Mouse (Mus musculus): ENCODE measurements around the gene Tln2.

The Tln2 gene

DNA sequence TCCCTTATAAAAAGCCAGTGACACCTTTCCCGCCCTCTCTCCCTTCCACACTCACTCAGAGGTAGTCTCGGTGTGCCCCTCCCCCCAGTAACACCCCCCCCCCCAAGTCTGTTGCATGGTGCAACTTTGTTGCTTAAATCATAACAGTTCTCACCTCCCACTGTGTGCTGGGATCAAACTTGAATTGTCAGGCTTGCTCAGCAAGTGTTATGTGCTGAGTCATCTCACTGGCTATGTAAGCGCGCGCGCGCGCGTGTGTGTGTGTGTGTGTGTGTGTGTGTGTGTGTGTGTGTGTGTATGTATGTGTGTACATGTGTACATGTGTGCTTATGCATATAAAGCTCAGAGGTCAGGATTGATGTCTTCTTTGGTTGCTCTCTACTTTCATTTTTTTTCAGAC, 350.1 kb downstream of the Tln2 start:
- DNase-seq (ENCODE audit: extremely low spot score), result no peak

DNA sequence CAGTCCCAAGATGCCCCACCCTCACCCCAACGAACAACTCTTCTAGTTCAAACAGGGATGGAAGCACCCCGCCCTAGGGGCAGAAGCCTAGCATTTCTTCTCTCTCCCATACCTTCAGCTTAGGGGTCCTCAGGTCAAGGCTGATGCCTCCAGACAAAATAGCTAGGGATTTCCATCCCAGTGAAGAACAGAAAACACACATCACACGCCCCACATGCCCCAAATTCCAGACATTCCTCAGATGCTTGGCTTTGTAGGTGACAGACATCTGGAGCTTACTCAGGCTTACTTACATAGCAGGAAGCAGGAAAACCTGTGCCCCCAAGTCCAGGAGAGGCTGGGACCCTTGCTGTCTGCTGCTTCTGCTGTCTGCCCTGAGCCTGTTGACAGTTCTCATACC, 351.1 kb downstream of the Tln2 start:
- DNase-seq (ENCODE audit: extremely low spot score), result peak; percentile 47

DNA sequence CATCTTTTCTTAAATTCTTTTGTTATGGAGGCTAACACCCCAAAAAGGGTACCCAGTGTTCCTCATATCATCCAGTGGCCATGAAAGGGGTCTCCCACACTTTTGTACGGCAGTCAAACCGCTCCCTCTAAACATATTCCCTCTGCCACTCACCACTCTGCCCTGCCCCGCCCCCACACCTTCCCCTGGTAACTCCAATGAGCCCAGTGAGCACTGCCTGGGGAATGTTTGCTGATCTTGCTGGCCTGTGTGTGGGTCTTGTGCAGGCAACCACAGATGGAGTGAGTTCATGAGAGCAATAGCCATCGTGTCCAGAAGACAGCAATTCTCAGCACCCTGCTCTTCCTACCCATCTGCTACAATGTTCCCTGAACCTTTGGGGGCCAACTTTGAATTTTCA, 354.3 kb downstream of the Tln2 start:
- DNase-seq (ENCODE audit: extremely low spot score), result no peak

DNA sequence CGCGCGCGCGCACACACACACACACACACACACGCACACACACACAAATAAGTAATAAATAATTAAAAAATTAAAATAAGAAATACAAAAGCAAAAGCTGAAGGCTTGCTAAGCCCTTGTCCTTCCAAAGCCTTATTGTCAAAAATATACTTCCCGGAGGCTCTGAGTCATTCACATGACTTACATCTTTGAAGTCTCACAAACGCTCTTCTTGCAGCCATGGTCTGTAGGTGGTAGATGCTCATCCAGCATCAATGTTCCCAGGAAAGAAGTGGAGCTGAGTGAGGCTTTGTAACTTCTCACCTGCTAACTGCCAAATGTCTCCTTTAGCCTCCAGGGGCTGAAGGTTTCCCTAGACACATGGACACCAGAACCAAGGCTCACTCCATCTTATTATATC, 362.9 kb downstream of the Tln2 start:
- DNase-seq (ENCODE audit: extremely low spot score), result no peak

DNA sequence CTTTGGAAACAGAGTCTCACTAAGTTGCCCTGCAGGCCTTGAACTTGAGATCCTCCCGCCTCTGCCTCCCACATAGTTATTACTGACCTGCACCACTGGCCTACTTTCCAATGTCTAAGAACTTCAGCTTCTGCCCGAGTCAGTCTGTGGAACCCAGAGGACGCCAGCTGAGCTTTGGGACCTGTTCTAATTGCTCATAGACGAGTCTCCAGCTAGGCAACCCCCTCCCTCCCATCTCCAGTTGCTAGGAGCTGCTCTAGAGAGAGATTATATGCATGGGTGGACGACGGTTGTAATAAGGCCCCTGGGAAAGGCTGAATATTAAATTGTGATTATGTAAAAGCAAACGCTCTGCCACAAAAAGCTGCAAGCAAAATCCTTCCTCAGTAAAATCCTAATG, 364.2 kb downstream of the Tln2 start:
- DNase-seq (ENCODE audit: extremely low spot score), result no peak

DNA sequence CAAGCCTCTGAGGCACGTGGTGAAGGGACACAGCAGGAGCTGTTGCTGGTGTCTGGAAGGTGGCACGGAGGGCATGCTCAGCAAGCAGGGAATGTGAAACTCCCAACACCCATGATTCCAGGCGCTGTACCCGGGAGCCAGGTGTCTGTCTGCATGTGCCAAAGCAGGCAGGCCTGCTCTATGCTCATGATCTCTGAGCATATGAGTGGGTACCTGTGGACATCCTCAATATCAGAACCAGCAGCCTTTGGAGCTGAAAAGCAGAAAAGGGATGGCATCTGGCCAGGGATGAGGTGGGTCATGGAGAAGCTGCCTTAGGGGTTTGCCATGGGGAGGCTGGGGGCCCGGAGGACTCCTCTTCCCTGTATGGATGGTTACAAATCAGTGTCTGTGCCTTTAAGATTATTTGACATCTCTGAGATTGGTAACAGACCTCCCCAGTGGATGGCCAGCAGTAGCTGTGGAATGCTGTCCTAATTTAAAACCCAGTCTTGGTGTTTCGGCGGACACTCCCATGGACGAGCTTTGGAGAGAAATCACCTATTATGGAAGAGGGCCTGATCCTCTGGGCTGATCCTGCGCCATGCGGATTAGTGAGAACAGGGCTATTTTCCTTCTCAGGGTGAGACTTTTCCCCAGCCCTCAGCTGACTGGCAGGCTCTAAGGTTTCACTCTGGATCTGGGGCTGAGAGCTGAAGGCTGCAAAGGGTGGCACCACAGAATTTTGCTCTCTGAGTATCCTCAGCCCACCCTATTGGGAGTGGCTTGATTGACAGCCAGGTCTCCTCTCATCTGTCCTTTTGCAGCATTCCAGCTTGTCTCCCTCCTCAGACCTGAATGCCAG, 367.8 kb downstream of the Tln2 start:
- no peak for DNase-seq (ENCODE audit: extremely low spot score)

DNA sequence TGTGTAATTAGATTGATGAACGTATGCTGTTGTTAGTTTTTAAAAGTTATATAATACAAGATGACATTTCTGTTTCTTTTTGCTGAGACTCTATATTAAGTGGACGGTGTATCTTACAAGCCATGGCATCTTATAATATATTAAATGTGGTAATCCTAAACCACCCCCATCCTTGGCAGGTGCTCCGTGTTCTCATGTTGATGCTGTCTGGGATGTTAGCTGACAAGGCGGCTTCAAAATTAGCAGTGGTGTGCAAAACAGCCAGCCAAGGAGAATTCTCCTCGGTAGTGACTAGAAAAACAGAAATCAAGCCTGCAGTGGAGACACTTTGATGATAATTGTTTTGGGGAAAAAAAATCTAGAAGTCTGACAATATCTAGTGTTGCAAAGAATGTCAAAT, 371.8 kb downstream of the Tln2 start:
- DNase-seq (ENCODE audit: extremely low spot score), result no peak

DNA sequence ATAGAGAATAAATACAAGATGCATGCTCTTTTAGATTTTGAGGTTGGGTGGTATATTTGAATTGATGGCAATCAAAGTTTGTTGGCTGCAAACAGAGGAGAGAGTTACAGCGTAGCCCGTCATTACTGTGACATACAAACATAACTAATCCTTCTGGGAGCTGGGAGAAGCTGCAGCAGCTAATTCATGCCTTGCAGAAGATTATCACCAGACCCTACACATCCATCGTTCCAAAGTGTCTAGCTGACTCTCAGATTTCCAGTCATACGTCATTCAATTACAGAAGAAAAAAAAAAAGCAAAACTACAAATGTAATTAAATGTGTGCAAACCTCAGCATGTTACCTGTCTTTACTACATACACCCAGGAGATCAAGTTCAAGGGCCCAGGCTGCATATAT, 372.3 kb downstream of the Tln2 start:
- DNase-seq (ENCODE audit: extremely low spot score), result no peak

DNA sequence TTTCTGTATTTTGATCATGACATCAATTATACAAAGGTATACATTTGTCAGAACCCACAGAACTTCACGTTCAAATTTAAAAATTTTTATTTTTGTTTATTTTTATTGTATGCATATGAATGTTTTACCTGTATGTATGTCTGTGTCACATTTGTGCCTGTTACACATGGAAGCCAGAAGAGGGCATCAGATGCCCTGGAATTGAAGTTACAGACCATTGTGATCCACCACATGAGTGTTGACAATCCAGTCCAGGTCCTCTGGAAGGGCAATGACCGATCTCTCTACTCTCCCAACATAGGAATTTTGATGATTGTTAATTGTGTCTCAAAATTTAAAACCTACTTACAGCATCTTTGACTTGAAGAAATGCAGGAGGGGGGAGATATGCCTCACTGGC, 374.9 kb downstream of the Tln2 start:
- no peak for DNase-seq (ENCODE audit: extremely low spot score)

DNA sequence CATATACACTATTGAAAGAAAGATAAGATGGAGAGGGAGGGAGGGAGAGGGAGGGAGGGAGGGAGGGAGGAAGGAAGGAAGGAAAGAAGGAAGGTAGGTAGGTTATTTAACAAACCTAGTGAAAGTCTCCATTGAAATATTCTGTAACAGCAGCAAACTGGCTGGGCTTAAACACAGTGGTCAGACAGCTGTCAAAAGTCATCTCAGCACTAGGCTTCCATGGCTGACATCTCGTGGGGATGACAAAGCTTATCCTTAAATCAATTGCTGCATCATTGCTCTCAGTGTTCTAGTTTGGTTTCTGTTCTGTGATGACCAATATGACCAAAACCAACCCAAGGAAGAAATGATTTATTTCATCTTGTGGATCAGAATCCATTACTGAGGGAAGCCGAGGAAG, 376.0 kb downstream of the Tln2 start:
- no peak for DNase-seq (ENCODE audit: extremely low spot score)

DNA sequence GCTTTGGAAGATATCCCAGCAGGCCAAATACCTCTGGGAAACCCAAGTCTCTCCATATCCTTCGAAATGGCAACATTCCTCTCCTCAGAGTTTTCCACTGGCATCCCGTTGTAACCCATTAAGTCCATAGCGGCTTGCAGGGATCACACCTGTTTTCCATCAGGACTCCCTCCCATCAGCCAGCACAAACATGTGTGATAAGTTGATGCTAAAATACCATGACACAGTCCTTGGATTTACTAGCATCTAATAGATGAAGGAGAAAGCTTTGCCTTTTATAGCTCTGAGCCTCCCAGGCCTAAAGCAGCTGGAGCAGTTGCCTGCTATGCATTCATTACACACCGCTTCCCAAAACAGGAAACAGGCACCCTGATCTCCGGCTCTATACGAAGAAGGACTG, 377.5 kb downstream of the Tln2 start:
- DNase-seq (ENCODE audit: extremely low spot score), result no peak

DNA sequence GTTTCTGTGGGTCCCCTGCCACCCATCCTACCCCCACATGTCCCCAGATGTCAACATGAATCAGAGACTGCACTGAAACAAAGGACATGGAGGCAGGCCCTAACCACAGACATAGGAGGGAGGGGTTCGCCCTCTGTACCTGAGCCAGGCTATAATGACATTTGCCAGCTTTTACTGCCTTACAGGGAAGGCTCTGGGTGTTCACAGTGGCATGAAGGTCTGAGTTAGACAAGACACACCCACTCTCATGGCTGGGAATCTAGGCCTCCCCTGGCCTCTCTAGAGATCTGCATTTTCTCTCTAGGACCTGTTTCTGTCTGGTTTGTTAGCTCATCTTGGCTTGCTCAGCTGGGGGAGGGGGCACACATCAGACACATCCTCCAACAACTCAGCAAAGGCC, 380.8 kb downstream of the Tln2 start:
- no peak for DNase-seq (ENCODE audit: extremely low spot score)

DNA sequence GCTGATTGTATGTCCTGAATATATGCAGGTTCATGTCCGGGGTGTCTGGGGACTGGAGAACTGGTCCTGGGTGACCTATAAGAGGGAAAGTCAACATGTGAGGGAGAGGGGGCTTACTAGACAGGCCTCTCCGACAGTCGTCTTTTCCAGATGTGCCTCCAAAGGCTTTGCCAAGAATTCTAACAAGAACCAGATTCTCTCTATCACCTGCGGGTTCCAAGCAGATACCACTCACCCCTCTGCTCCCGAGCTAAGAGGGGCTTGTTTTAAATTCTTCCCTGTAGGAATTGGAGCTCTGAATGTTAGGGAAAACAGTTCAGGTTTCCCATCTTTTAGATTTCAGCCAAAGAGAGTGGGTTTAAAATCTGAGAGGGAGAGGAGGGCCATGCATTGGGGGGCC, 381.3 kb downstream of the Tln2 start:
- DNase-seq (ENCODE audit: extremely low spot score), result no peak

DNA sequence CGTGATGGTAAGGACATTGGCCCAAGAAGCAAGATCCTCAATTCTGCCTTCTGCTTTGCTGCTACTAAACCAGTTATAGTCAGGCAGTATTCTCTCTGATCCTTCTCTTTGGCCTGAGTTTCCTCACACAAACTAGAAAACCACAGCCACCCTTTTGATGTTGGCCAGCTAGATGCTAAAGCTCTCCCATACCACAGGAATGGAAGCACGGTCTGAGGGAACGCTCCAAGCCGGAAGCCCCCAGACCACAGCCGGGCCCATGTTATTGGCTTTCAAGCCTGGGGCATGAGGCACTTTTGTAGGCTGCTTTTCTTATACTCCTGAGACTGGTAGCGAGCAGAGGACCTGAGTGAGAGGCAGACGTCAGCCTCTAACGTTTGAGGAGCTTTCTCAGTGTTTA, 383.4 kb downstream of the Tln2 start:
- no peak for DNase-seq (ENCODE audit: extremely low spot score)

DNA sequence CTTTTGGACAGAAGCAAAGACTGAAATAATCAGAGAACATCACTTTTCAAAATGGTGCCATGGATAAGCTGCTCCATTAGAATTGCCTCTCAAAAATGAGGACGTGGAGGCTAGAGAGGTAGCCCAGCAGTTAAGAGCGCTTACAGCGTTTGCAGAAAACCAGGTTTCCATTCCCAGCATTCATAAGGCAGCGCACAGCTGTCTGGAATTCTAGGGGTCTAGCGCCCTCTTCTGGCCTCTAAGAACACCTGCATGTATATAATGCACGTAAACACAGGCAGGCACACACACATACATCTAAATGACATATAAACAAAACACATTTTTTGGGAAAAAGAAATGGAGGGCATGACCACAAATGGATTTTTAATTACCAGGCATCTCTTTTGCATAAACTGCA, 385.7 kb downstream of the Tln2 start:
- DNase-seq (ENCODE audit: extremely low spot score), result no peak

DNA sequence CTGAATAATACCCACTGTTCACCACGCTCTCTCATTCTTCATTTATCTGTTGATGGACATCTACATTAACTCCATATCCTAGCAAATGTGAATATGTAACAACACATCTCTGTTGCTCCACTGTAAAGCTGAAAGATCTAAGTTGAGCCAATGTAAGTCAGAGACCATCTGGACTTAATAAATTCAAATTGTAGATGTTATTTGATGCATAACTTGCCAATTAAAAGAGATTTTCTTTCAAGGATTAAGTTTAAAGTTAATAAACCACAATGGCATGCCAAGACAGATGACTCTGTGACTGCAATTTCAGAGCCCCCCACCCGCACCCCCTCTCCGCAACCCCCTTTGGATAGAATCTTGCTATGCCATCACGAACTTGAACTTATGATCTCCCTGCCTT, 386.3 kb downstream of the Tln2 start:
- no peak for DNase-seq (ENCODE audit: extremely low spot score)

DNA sequence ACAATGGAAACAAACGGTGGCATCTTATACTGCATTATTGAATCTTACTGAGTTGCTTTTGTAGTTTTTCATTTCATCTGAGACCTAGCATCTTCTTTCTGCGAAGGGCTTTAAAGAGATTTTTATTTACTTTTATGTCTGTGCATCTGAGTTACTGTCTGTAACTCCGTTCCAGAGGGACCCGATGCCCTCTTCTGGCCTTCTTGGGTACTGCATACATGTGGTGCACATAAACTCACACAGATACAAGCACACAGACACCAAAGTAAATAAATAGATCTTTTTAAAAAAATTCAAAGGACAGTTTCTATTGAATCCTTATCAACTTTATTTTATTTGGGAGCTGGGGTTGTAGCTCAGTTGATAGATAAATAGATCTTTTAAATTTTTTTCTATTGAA, 388.1 kb downstream of the Tln2 start:
- DNase-seq (ENCODE audit: extremely low spot score), result no peak

DNA sequence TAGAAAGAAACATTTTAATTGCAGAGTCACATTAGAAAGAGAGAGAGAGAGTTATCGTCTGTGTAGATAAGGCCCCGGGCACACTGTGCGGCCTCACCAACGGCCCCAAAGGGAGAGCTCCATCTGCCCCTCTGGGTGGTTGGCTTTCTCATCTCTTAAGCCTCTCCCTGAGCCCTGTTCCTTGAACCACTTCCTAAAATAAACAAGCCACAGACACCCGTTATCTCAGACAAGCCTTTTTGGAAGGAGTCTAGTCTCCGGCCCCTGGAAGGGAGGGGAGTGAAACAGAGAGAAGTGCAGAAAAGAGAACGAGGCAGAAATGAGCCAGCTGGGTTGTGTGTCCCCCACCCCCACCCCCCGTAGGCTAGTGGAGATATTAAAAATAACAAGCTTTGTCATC, 388.7 kb downstream of the Tln2 start:
- DNase-seq (ENCODE audit: extremely low spot score), result no peak

DNA sequence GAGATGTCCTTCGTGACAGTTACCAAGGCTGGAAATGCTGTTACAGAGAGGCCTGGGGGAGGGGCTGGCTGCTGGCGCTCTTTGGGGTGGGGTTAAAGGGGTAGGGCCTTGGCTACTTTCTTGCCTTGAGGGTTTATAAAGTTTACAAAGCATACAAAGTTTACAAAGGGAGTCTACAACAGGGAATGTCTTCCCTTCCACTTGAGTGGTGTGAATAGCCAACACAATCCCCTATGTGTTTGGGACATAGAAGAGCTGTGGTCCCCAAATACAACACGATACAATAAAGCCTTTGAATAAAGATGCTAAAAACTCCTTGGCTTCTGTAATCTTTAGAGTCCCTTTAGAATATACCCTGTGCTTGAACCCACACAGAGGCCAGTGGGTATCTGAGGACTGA, 389.5 kb downstream of the Tln2 start:
- no peak for DNase-seq (ENCODE audit: extremely low spot score)
